Mouse (Mus musculus) ES-E14 (cell line): ENCODE results near the gene Mtfmt. TPM values are rescaled to one million over a fixed set of nuclear protein-coding genes. Genes with fewer than 3 reads are reported as not detected.

Source experiments
- DNase-seq: peaks from one replicate; pipeline ENCODE4 v3.0.0-alpha.2; 2013; ENCODE audit warnings: low read depth, low spot score
- H3K27ac ChIP-seq: 2 replicates; pipeline ENCODE4 v1.5.1; 2012; ENCODE audit warnings: low read depth, mild to moderate bottlenecking, low read length, moderate library complexity, mixed read lengths; ENCODE audit not compliant: poor library complexity, insufficient read depth, severe bottlenecking
- H3K36me3 ChIP-seq: 2 replicates; pipeline ENCODE4 v1.6.1; 2012; ENCODE audit warnings: mild to moderate bottlenecking, low read length, moderate library complexity, mixed read lengths; ENCODE audit not compliant: control insufficient read depth, poor library complexity, insufficient read depth, severe bottlenecking
- H3K4me1 ChIP-seq, 2 experiments: fragments of 150-350 bp in 1 of 2; sonication (generic) in 1 of 2; 2 replicates each; pipeline ENCODE4 v1.6.1; 2012; ENCODE audit warnings: low read length in 2 of 2, mild to moderate bottlenecking in 1 of 2, mixed read lengths in 1 of 2; ENCODE audit not compliant: control insufficient read depth in 2 of 2, insufficient read depth in 2 of 2, poor library complexity in 1 of 2
- H3K4me3 ChIP-seq, 2 experiments: fragments of 150-350 bp in 1 of 2; sonication (generic) in 1 of 2; 2 replicates each; pipeline ENCODE4 v1.5.1; 2012; ENCODE audit warnings: low read length in 2 of 2, low read depth in 1 of 2, mild to moderate bottlenecking in 1 of 2, mixed read lengths in 1 of 2; ENCODE audit not compliant: insufficient read depth in 1 of 2, poor library complexity in 1 of 2, severe bottlenecking in 1 of 2
- H3K9ac ChIP-seq: 2 replicates; pipeline ENCODE4 v1.6.1; 2012; ENCODE audit warnings: low read depth, mild to moderate bottlenecking, low read length, mixed read lengths; ENCODE audit not compliant: poor library complexity, insufficient read depth, severe bottlenecking
- H3K9me3 ChIP-seq: fragments of 150-350 bp; sonication (generic); 2 replicates; pipeline ENCODE4 v1.6.1; 2012; ENCODE audit warnings: low read depth, mild to moderate bottlenecking, low read length; ENCODE audit not compliant: control insufficient read depth, insufficient read depth
- CHD2 ChIP-seq: IDR thresholded peaks from 2 replicates; pipeline ENCODE4 v1.6.1; 2014; ENCODE audit warnings: mild to moderate bottlenecking, low read depth, low read length, inconsistent platforms
- HCFC1 ChIP-seq: IDR thresholded peaks from 2 replicates; pipeline ENCODE4 v1.6.1; 2012; ENCODE audit warnings: low read length, inconsistent platforms, borderline replicate concordance; ENCODE audit not compliant: insufficient read depth
- MAFK ChIP-seq: IDR thresholded peaks from 2 replicates; pipeline ENCODE4 v1.6.1; 2014; ENCODE audit warnings: mild to moderate bottlenecking, low read depth, low read length, inconsistent platforms; ENCODE audit not compliant: insufficient read depth
- ZC3H11A ChIP-seq: IDR thresholded peaks from 2 replicates; pipeline ENCODE4 v1.6.1; 2012; ENCODE audit warnings: low read depth, mild to moderate bottlenecking, inconsistent platforms, low read length, borderline replicate concordance
- ZNF384 ChIP-seq: IDR thresholded peaks from 2 replicates; pipeline ENCODE4 v1.6.1; 2012; ENCODE audit warnings: low read depth, low read length, inconsistent platforms
- in situ Hi-C, 2 experiments: fragments of 600-800 bp; cut with MboI; formaldehyde crosslinking; loops; one replicate each; pipeline ENCODE4 v1.15.1; 2025; ENCODE audit warnings: low sequenced_read_pairs in 2 of 2, inconsistent platforms in 1 of 2; ENCODE audit not compliant: unreplicated experiment in 2 of 2
- total RNA-seq: library from RNA; depleted of rRNA; stranded (reverse); fragments of 300-350 nt; gene quantifications from 2 replicates; pipeline ENCODE4 v1.2.3, GENCODE M21; 2012; rRNA removed

Mtfmt gene
- total RNA-seq, 1 experiment: 9.1 TPM

DNA sequence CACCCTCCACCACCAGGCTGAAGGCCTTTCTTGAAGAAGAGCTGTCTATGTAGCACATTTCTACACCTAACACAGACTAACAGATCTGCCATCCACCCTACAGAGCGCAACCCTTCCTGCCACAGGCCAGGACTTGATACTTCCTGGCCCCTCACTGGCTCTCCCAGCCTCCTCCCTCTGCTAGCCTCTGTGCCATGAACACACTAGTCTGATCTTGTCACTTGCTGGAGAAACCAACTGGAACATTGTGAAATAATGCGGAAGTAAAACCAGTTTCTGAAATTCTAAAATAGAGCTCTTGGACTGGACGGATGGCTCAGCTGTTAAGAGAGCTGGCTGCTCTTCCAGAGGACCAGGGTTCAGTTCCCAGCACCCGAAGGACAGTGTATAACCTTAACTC is 57.3 kb downstream of the Mtfmt start:
- TF ChIP-seq MAFK (no peak), ZC3H11A (no peak), ZNF384 (no peak), CHD2 (no peak), HCFC1 (no peak)
- Histone ChIP-seq H3K4me3 (no peak overlapping the region), H3K4me1 (no peaks in the 10 kb centered on the region), H3K36me3 (peaks cover 1% of the 10 kb centered on the region; the same call in 1 of the 2 replicates), H3K9ac (no peak overlapping the region), H3K27ac (no peak overlapping the region), H3K9me3 (no peaks in the 10 kb centered on the region)
- in situ Hi-C loops: no loop called here
- DNase-seq: no peak

- in situ Hi-C loops: no loop called here
- no peaks in the 10 kb centered on the region for H3K36me3 ChIP-seq
- TF ChIP-seq ZNF384 (no peak), MAFK (no peak), HCFC1 (no peak), ZC3H11A (no peak)
- H3K27ac ChIP-seq: no peak overlapping the region
- H3K4me3 ChIP-seq: no peak overlapping the region
- H3K9me3 ChIP-seq: no peaks in the 10 kb centered on the region
- DNase-seq: no peak
- H3K9ac ChIP-seq: no peak overlapping the region
- no peaks in the 10 kb centered on the region for H3K4me1 ChIP-seq
Measured at GRCm38 (mm10) chr9:65502146-65502545, 66.6 kb downstream of the Mtfmt start.

Other genes starting within 250 kb of the Mtfmt start
- 4.9 TPM in 2 replicates for gene Parp16, start 240.4 kb upstream of the Mtfmt start, total RNA-seq
- gene Cilp, start 170.6 kb upstream of the Mtfmt start, total RNA-seq: 0.09 and 0.11 TPM in 2 replicates
- gene Clpx, start 141.5 kb upstream of the Mtfmt start, total RNA-seq: 17.3 and 24.1 TPM in 2 replicates
- 23.7 and 27.5 TPM in 2 replicates for gene Pdcd7, start 89.7 kb upstream of the Mtfmt start, total RNA-seq
- 4.5 and 8.5 TPM in 2 replicates for gene Ubap1l, start 74.7 kb upstream of the Mtfmt start, total RNA-seq
- 0.71 and 1.1 TPM in 2 replicates for gene Kbtbd13, start 44.1 kb upstream of the Mtfmt start, total RNA-seq
- 0.18 and 0.21 TPM in 2 replicates for gene Rasl12, start 37.3 kb upstream of the Mtfmt start, total RNA-seq
- not detected in 2 replicates for gene Slc51b, start 12.8 kb upstream of the Mtfmt start, total RNA-seq
- 28.5 and 31.7 TPM in 2 replicates for gene Spg21, start 25.2 kb downstream of the Mtfmt start, total RNA-seq
- not detected in 2 replicates for gene Ankdd1a, start 84.4 kb downstream of the Mtfmt start, total RNA-seq
- gene Plekho2, start 144.3 kb downstream of the Mtfmt start, total RNA-seq: 3.4 and 5.4 TPM in 2 replicates
- 31.8 and 53.8 TPM in 2 replicates for gene Pif1, start 151.4 kb downstream of the Mtfmt start, total RNA-seq
- gene Rbpms2, start 193.9 kb downstream of the Mtfmt start, total RNA-seq: 44.7 and 64.5 TPM in 2 replicates
- 30.1 and 51.5 TPM in 2 replicates for gene Oaz2, start 232.2 kb downstream of the Mtfmt start, total RNA-seq